Mouse (Mus musculus): ENCODE measurements at regions not wholly inside any gene's neighbourhood (a gene's known extent, or its start where the extent isn't known, plus 50 kb on each side); places are given as distances from the start of the nearest gene placed in this dataset.

DNA sequence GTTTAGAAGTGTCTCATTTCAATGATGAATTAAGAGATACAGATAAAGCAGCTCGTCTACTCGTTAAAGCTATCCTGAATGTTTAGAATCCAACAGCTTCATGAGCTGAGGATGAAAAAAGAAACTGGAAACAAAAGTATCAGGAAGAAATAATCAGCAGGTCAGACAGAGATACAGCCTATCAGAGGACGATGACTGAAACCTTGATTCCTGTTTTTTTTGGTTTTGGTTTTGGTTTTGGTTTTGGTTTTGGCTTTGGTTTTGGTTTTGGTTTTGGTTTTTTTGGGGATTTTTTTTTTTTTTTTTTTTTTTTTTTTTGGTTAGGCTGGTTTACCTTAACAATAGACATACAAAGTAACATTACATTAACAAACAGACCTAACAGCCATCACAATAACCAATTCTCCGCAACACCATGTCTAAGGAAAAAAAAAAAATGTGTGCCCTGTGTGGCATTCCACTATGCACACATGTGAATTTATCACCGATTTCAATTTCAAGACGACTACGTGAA lies 66.9 kb upstream of the Pdha2 start:
- DNase-seq (ENCODE audit: low read depth, low spot score) = no peak

DNA sequence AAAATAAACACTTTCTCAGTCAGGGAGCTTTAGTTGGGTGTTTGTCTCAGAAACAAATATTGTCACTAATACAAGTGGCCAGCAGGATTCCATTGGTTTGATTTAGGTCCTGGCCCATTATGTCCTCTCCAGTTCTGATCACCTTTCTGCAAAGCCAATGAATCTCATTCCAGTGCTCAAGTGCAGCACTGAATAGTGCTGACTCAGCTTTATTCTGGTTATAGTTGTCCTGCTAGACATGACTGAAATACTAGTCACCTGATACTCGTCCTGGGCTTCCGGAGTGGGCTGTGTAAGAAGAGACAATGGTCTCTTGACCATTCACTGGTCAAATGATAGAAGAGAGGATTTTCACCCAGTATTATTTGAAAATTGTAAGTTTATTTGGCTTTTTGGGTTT lies 81.6 kb upstream of the Pdha2 start:
- no peak for DNase-seq (ENCODE audit: low read depth, low spot score)

DNA sequence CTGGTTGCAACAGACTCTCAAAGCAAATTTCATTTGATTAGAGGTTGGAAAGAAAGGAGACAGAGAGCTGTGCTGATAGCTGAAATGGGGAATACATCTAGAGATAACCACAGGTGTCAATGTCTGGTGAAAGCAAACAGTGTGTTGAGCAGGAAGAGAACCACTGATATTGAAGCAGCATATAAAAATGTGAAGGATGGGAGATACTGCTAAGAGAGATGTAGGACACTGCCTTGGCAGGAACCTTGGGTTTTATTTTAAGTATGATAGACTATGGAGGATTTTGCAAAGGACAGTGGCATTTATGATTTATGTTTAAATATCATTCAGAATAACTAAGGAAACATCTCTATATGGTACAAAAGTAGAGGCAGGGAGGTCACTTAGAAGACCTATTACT lies 84.7 kb upstream of the Pdha2 start:
- DNase-seq (ENCODE audit: low read depth, low spot score) = no peak

DNA sequence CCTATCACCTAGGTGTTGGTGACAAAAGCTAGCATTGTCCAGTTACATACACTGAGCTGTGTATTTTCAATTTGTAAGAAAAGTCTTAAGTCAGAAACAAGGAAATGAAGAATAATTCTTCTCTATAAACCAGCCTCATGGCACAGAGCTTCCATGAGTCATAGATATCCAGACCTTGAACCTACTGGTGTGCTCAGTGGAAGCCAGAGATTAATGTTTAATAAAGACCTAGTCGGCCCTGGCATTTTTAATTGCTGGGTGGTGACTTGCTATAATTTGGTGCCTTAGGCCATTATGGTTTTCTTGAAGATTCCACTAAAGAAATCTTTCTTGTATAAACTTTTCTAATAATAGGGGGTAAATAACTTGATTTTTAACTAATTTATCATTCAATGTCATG lies 87.6 kb upstream of the Pdha2 start:
- DNase-seq (ENCODE audit: low read depth, low spot score) = no peak

DNA sequence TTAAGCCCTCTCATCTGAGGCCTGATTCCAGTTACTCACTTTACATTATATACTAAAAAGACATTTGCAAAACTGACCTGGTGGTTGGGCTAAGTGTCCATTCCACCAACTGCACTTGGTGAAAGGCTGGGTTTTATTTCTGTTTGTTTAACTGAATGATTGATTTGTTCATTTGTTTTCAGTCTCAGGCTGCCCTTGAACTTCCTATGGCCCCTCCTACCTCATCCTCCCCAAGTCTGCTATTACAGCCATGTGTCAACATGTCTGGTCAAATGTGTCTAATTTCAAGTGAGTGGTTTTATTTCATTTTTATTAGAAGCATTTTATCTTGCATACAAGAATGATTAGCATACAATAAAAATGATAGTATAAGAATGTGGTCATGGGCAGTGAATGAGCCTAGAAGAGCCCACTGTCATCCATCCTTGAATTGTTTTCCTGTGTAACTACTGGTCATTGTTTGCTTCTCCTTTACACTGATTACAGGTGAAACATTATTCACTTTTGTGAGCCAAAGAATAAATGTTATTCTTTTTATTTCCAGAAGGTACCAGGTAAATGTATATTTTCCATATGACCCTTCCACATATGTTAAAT lies 121.5 kb upstream of the Pdha2 start:
- DNase-seq (ENCODE audit: low read depth, low spot score) = no peak

DNA sequence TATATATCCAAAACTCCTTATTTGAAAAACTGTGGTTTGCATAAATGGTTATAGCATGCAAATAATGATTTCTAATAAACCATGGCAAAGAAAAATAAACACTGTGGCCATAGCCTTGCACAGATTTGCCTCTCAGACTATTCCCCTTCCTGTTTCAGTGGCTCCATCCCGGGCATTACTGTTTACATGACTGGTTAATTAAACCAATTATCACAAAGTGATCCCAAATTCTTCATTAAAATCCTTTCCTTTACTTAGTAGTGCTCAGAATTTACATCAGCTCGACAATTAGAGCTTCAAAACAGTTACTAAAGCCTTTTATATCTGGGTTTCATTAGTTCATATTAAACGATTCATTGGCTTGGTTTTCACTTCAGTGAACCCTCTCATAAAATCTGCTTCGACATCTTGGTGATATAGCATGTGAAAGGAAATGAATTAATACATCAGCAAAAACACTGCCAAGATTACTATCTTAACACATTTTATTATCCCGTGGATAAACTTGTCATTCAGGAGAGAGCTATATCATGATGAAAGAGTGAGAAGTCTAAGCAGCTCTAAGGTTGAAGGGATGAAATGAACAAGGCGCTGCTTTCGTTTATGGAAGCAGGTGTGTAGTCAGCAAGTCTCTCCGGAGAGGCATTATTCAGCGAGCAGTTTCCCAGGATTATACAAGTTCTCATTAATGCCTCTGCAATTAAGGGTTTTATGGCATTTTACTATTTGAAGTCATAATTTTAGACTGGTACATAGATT lies 126.2 kb upstream of the Pdha2 start:
- no peak for DNase-seq (ENCODE audit: low read depth, low spot score)

DNA sequence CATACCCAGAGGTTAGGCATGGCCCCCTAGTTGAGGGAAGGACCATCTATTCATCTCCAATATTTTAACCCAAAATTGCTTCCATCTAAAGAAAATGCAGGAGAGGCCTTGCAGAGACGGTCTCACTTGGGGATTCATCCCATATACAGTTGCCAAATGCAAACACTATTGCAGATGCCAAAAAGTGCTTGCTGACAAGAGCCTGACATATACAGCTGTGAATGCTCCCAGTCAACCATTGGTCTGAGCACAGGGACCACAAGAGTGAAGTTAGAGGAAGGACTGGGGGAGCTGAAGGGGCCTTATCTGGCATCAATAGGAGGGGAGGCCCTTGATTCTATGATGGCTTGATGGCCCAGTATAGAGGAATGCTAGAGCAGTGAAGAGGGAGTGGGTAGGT lies 111.1 kb upstream of the Unc5c start:
- DNase-seq (ENCODE audit: low read depth, low spot score) = no peak

DNA sequence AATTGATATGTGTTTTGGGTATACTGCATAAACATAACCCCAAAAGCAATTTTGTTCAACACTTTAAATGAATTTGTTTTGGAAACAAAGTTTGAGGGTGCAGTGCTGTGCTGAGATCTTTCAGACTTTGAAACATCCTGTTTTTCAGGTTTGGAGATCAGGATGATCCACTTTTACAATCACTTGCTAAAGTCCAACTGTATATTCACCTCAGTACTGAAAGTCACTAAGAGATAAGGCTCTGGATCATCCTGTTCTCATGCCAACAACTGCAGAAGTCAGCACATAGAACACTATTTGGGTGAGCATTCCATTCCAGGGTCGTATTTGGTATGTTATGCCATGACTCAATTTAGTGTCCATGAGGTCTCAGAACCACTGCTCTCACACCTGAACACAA lies 72.0 kb upstream of the Unc5c start:
- DNase-seq (ENCODE audit: low read depth, low spot score) = no peak

DNA sequence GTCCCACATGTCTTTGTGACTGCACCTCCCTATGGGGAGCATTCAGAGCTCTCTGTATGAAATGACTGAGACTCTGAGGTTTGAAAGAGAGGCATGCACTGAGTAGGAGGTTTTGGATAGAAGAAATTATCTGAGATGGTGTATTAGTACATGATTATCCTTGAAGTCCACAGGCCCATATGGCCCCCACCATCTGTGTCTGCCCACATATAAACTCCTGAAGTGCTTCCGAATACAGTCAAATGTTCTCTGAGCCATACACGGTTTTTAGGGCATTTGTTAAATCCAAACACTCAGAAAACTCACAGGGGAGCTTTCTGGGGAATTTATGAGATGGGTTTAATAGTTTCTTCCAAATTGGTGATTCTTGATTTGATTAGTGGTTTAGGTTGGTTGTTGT lies 66.8 kb upstream of the Unc5c start:
- DNase-seq (ENCODE audit: low read depth, low spot score) = peak; percentile 35
